Mouse (Mus musculus): ENCODE data around the gene Tbc1d2. TPM values are rescaled to one million over a fixed set of nuclear protein-coding genes. Genes with fewer than 3 reads are reported as not detected.

Tbc1d2 gene
- total and polyA plus RNA-seq, 2 experiments from 2014 or later: 0.93 to 6.2 TPM

DNA sequence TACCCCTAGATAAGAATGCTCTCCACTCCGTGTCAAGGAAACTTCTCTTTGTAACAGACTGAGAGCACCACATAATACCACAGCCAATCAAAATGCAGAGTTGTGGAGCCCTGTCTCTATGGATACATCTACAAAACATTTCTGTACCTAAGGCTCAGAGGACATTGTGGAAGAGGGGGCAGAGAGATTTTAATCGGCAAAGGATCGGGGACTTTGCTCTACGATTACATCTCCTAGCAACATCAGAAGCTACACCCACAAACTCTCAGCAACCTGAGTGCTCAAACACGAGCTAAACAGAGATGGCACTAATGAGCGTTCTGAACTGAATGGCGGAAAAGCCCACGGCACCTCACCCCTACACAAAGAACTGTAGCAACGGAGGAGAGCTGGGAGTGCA, 78.3 kb downstream of the Tbc1d2 start:
- no peak overlapping the region for H3K9ac ChIP-seq (replicated peaks; ENCODE audit: low read depth, low read length)
- TF ChIP-seq CTCF (IDR thresholded peaks at IDR 0.05; ENCODE audit: low read depth): no peak
- H3K9me3 ChIP-seq (replicated peaks; ENCODE audit: control insufficient read depth, low read length): no peaks in the 10 kb centered on the region
- H3K4me2 ChIP-seq (ENCODE audit: low read depth, low read length): no peak overlapping the region
- H3K4me1 ChIP-seq (ENCODE audit: control insufficient read depth, insufficient read depth): no peaks in the 10 kb centered on the region
- no peak overlapping the region for H3K4me3 ChIP-seq (ENCODE audit: low read depth, low read length)
- H3K36me3 ChIP-seq (replicated peaks; ENCODE audit: control insufficient read depth, insufficient read depth, low read length): no peaks in the 10 kb centered on the region
- no peak overlapping the region for H3K27ac ChIP-seq (ENCODE audit: low read depth)
- DNase-seq (ENCODE audit: low spot score) (no peak), ATAC-seq (ENCODE audit: insufficient read depth, low read depth) (no peak)
- H3K27me3 ChIP-seq (ENCODE audit: control insufficient read depth, insufficient read depth, low read length): 0 out of 2 replicates have a peak, but pooled peaks cover 4% of the 10 kb centered on the region
- 86% methylated on average over 9 of the region's 9 CpGs for WGBS

- Histone ChIP-seq H3K4me3 (ENCODE audit: low read depth, low read length) (no peak overlapping the region), H3K27me3 (ENCODE audit: control insufficient read depth, insufficient read depth, low read length) (0 out of 2 replicates have a peak, but pooled peaks cover 4% of the 10 kb centered on the region), H3K4me2 (ENCODE audit: low read depth, low read length) (no peak overlapping the region), H3K4me1 (ENCODE audit: control insufficient read depth, insufficient read depth) (no peaks in the 10 kb centered on the region), H3K9me3 (replicated peaks; ENCODE audit: control insufficient read depth, low read length) (no peaks in the 10 kb centered on the region), H3K27ac (ENCODE audit: low read depth) (no peak overlapping the region), H3K9ac (replicated peaks; ENCODE audit: low read depth, low read length) (no peak overlapping the region), H3K36me3 (replicated peaks; ENCODE audit: control insufficient read depth, insufficient read depth, low read length) (no peaks in the 10 kb centered on the region)
- WGBS: 30% methylated on average over 5 of the region's 5 CpGs
- ATAC-seq (ENCODE audit: insufficient read depth, low read depth) (no peak), DNase-seq (ENCODE audit: low spot score) (no peak)
- no peak for TF ChIP-seq EP300 (IDR thresholded peaks at IDR 0.05; ENCODE audit: low read depth)
- no peak for TF ChIP-seq CTCF (IDR thresholded peaks at IDR 0.05; ENCODE audit: low read depth)
These were observed 80.3 kb downstream of the Tbc1d2 start for GRCm38 (mm10) chr4:46569671-46570070.

DNA sequence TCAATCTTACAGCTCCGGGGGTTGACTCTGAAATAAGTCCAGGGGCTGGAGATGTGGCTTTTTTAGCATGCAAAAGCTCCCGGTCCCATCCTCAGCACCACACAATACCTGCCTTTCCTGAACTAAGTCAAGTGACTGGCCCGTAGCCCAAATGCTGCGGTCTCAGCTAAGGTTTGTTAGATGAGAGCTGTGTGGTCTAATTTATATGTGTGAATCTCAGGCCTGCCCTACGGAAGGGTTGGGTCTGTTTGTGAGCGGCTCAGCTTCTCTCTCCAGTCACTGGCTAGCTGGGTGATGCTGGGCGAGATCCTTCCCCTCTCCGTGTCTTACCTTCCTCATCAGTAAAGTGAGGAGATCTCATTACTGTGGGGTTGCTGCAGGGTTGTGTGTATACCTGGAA, 81.8 kb downstream of the Tbc1d2 start:
- Histone ChIP-seq H3K4me2 (ENCODE audit: low read depth, low read length) (no peak overlapping the region), H3K4me3 (ENCODE audit: low read depth, low read length) (no peak overlapping the region), H3K27me3 (ENCODE audit: control insufficient read depth, insufficient read depth, low read length) (0 out of 2 replicates have a peak, but pooled peaks cover 4% of the 10 kb centered on the region), H3K27ac (ENCODE audit: low read depth) (no peak overlapping the region), H3K9me3 (replicated peaks; ENCODE audit: control insufficient read depth, low read length) (no peaks in the 10 kb centered on the region), H3K9ac (replicated peaks; ENCODE audit: low read depth, low read length) (no peak overlapping the region), H3K4me1 (ENCODE audit: control insufficient read depth, insufficient read depth) (no peaks in the 10 kb centered on the region), H3K36me3 (replicated peaks; ENCODE audit: control insufficient read depth, insufficient read depth, low read length) (no peaks in the 10 kb centered on the region)
- DNase-seq (ENCODE audit: low spot score): no peak
- TF ChIP-seq EP300 (IDR thresholded peaks at IDR 0.05; ENCODE audit: low read depth) (no peak), CTCF (IDR thresholded peaks at IDR 0.05; ENCODE audit: low read depth) (no peak)
- ATAC-seq (ENCODE audit: insufficient read depth, low read depth): no peak
- WGBS: 82% methylated on average over 8 of the region's 8 CpGs

DNA sequence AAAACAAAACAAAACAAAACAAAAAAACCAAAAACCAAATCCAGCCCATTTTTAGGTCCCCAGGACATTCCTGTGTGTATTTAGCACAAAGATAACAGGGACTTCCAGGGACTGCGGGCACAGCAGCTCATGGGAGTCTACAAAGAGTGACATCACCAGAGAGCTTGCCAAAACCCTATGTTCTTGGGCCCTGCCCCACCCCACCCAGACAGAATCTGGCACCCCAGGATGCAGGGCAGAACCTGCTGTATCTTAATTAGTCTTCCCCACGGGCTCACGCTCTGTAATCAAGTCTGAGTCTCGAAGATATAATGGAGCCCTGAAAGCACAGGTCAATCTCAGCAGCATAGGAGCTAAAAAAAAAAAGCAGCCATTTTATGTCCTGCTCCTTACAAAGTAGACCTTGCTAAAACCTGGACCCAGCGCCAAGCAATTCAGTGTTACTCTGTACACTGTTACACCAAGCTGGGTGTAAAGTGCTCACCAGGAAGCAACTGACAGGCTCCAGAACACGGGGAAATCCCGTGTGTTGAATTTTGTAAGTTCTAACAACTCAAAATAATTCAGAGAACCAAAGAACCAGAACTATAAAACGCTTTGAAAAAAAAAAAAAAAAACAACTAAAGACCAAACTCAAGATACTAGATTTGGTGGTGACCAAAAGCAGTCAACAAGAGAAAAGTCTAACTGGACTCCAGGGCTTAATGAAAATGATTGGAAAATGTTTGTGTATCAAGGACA, 82.9 kb downstream of the Tbc1d2 start:
- Histone ChIP-seq H3K4me1 (ENCODE audit: control insufficient read depth, insufficient read depth) (no peaks in the 10 kb centered on the region), H3K9ac (replicated peaks; ENCODE audit: low read depth, low read length) (no peak overlapping the region), H3K27ac (ENCODE audit: low read depth) (no peak overlapping the region), H3K9me3 (replicated peaks; ENCODE audit: control insufficient read depth, low read length) (no peaks in the 10 kb centered on the region), H3K36me3 (replicated peaks; ENCODE audit: control insufficient read depth, insufficient read depth, low read length) (no peaks in the 10 kb centered on the region), H3K27me3 (ENCODE audit: control insufficient read depth, insufficient read depth, low read length) (0 out of 2 replicates have a peak, but pooled peaks cover 4% of the 10 kb centered on the region), H3K4me3 (ENCODE audit: low read depth, low read length) (no peak overlapping the region), H3K4me2 (ENCODE audit: low read depth, low read length) (no peak overlapping the region)
- ATAC-seq (ENCODE audit: insufficient read depth, low read depth): no peak
- TF ChIP-seq CTCF (IDR thresholded peaks at IDR 0.05; ENCODE audit: low read depth): no peak
- TF ChIP-seq EP300 (IDR thresholded peaks at IDR 0.05; ENCODE audit: low read depth): no peak
- no peak for DNase-seq (ENCODE audit: low spot score)
- 53% methylated on average over 8 of the region's 8 CpGs for WGBS

- 87% methylated on average over 4 of the region's 4 CpGs for WGBS
- H3K4me3 ChIP-seq (ENCODE audit: low read depth, low read length): no peak overlapping the region
These were observed 84.5 kb downstream of the Tbc1d2 start for GRCm38 (mm10) chr4:46565393-46565955.

More at GRCm38 (mm10) chr4:46565393-46565955, 84.5 kb downstream of the Tbc1d2 start:
- DNase-seq (ENCODE audit: low spot score): no peak
- no peak for ATAC-seq (ENCODE audit: insufficient read depth, low read depth)
- Histone ChIP-seq H3K27me3 (ENCODE audit: control insufficient read depth, insufficient read depth, low read length) (0 out of 2 replicates have a peak, but pooled peaks cover 4% of the 10 kb centered on the region), H3K9me3 (replicated peaks; ENCODE audit: control insufficient read depth, low read length) (no peaks in the 10 kb centered on the region), H3K36me3 (replicated peaks; ENCODE audit: control insufficient read depth, insufficient read depth, low read length) (no peaks in the 10 kb centered on the region), H3K9ac (replicated peaks; ENCODE audit: low read depth, low read length) (no peak overlapping the region), H3K4me1 (ENCODE audit: control insufficient read depth, insufficient read depth) (no peaks in the 10 kb centered on the region), H3K4me2 (ENCODE audit: low read depth, low read length) (no peak overlapping the region), H3K27ac (ENCODE audit: low read depth) (no peak overlapping the region)
- TF ChIP-seq CTCF (IDR thresholded peaks at IDR 0.05; ENCODE audit: low read depth) (no peak), EP300 (IDR thresholded peaks at IDR 0.05; ENCODE audit: low read depth) (no peak)
